Mouse (Mus musculus) embryonic facial prominence, embryonic 11.5 days (tissue): Measurements from ENCODE around the gene Lix1l. TPM values are rescaled to one million over a fixed set of nuclear protein-coding genes. Genes with fewer than 3 reads are reported as not detected.

Experiments
- ATAC-seq: fragments of 200-750 bp; cut with Nextera tagmentation; replicated peaks from 2 replicates; pipeline ENCODE4 v1.8.0; 2017; ENCODE audit warnings: low read depth; ENCODE audit not compliant: insufficient number of reproducible peaks, low FRiP score, low TSS enrichment
- DNase-seq: peaks from one replicate; pipeline ENCODE4 v3.0.0-alpha.2; 2015; ENCODE audit warnings: low spot score
- H3K27ac ChIP-seq: fragments of 300-500 bp; sonication (generic); replicated peaks from 2 replicates; pipeline ENCODE4 v1.5.1; 2014; ENCODE audit warnings: mild to moderate bottlenecking, low read depth, low read length, control low read depth
- H3K27me3 ChIP-seq: fragments of 300-500 bp; sonication (generic); 2 replicates; pipeline ENCODE4 v1.6.1; 2014; ENCODE audit warnings: mild to moderate bottlenecking, low read length, moderate library complexity, mixed read lengths; ENCODE audit not compliant: control insufficient read depth, insufficient read depth
- H3K36me3 ChIP-seq: fragments of 300-500 bp; sonication (generic); replicated peaks from 2 replicates; pipeline ENCODE4 v1.6.1; 2014; ENCODE audit warnings: low read depth, mild to moderate bottlenecking, low read length, moderate library complexity, mixed read lengths; ENCODE audit not compliant: control insufficient read depth, insufficient read depth
- H3K4me1 ChIP-seq: fragments of 300-500 bp; sonication (generic); 2 replicates; pipeline ENCODE4 v1.6.1; 2014; ENCODE audit warnings: low read length, mixed read lengths; ENCODE audit not compliant: control insufficient read depth, insufficient read depth
- H3K4me2 ChIP-seq: fragments of 300-500 bp; sonication (generic); 2 replicates; pipeline ENCODE4 v1.6.1; 2014; ENCODE audit warnings: low read depth, mild to moderate bottlenecking, control low read depth, low read length, moderate library complexity
- H3K4me3 ChIP-seq: fragments of 300-500 bp; sonication (generic); 2 replicates; pipeline ENCODE4 v1.5.1; 2014; ENCODE audit warnings: low read depth, low read length, control low read depth
- H3K9ac ChIP-seq: fragments of 300-500 bp; sonication (generic); replicated peaks from 2 replicates; pipeline ENCODE4 v1.6.1; 2014; ENCODE audit warnings: mild to moderate bottlenecking, control low read depth, low read length
- H3K9me3 ChIP-seq: fragments of 300-500 bp; sonication (generic); replicated peaks from 2 replicates; pipeline ENCODE4 v1.6.1; 2016; ENCODE audit warnings: mild to moderate bottlenecking, low read length, inconsistent platforms, mixed read lengths; ENCODE audit not compliant: control insufficient read depth
- WGBS: fragments of 180-500 bp; shearing (Covaris S2); extraction: QIAGEN DNeasy Blood & Tissue Kit; methylation state at CpG from one replicate; pipeline ENCODE4 v1.1.7; 2014; 5-methylcytosine and 5-hydroxymethylcytosine counted together
- polyA plus RNA-seq: library from polyadenylated mRNA; unstranded; fragments of >200 nt; fragmentation: Nextera tagmentation; extraction: Ambion mirVana; gene quantifications from 2 replicates; pipeline ENCODE4 v1.2.1, GENCODE M21; 2014

Lix1l gene
- polyA plus RNA-seq, 1 experiment from 2014 or later = 7.0 TPM

DNA sequence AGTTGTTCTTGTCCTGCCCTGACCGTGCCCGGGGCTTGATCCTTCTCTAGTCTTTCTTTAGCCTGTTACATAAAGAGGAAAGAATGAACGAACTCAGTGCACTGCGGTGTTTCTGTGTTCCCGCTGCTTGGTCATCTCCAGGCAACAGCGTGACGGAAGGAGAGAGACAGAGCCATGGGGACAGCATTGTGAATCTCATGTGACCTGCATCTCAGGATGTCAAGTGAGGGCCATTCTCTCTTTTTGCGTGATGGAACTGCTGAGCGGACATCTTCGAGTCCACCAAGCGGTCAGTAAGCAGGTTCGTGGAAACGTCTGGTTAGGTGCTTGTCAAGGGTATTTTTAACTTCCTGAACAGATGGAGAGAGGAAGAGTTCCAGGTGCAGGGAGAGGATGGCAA, 31.4 kb upstream of the Lix1l start:
- Histone ChIP-seq H3K4me2 (no peak overlapping the region), H3K27ac (no peak overlapping the region), H3K9me3 (no peaks in the 10 kb centered on the region), H3K4me3 (no peak overlapping the region), H3K9ac (no peak overlapping the region), H3K4me1 (no peaks in the 10 kb centered on the region), H3K27me3 (no peaks in the 10 kb centered on the region), H3K36me3 (no peaks in the 10 kb centered on the region)
- ATAC-seq (no peak), DNase-seq (no peak)
- 88% methylated on average over 13 of the region's 13 CpGs for WGBS

DNA sequence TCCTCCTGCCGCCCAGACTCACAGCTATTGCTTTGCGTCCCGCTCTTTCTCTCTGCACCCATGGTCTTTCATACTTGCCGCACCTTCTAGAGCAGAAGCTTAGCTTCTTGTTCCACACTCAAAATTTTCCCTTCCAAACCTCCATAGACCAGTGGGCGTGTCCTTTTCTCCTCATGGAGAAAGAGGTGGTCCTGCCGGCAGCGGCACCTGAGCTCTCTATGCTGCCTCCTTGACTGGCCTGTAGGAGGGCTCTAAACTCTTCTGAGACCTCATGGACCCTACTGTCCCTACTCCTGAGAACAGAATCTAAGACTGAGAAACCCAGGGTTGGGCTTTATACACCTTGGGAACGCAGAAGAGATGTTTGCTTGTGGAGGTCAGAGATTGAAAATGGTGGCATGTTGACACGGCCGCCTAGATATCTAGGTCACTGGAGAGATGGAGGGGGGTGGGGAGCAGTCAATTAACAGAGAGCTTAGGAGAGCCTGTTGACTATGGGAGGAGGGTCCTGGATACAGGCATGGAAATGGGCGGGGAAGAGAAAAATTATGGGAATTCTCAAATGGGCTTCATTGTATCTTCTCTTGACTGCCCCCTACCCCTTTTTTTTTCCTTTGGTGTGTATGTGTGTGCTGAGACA, 30.9 kb upstream of the Lix1l start:
- Histone ChIP-seq H3K9me3 (no peaks in the 10 kb centered on the region), H3K4me1 (no peaks in the 10 kb centered on the region), H3K36me3 (no peaks in the 10 kb centered on the region), H3K9ac (no peak overlapping the region), H3K4me2 (no peak overlapping the region), H3K27ac (no peak overlapping the region), H3K27me3 (no peaks in the 10 kb centered on the region), H3K4me3 (no peak overlapping the region)
- 86% methylated on average over 11 of the region's 11 CpGs for WGBS
- DNase-seq = no peak
- ATAC-seq = no peak

DNA sequence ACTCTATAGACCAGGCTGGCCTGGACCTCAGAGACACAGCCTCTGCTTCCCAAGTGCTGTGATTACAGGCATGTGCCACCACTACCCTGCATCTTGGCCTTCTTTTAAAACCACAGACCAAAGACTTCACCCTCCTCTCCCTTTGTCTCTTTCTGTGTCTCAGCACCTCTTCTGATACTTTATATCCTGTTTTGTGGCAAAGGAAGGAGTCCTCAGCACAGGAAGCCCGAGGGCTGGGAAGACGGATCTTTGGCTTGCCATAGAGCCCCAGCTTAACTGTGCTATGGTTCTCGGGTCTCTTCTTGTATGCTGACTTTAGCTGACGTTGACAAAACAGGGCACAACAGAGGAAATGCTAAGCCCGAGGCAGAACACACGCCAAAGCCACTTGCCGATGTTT, 30.3 kb upstream of the Lix1l start:
- no peak overlapping the region for H3K27ac ChIP-seq

DNA sequence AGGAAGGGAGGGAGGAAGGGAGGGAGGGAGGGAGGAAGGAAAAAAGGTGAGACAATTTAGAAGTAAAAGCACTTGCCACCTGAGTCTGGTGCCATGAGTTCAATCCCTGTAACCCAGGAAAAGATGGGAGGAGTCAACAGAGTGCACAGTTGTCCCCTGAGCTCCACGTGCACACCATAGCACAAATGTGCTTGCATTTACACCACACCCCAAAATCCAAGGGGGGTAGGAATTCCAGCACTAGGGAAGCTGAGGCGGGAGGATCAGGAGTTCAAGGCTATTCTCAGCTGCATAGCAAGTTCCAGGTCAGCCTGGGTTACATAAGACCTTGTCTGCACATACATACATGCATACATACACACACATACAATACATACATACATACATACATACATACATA, 29.6 kb upstream of the Lix1l start:
- Histone ChIP-seq H3K9ac (no peak overlapping the region), H3K36me3 (no peaks in the 10 kb centered on the region), H3K27me3 (no peaks in the 10 kb centered on the region), H3K4me1 (no peaks in the 10 kb centered on the region), H3K9me3 (no peaks in the 10 kb centered on the region), H3K27ac (no peak overlapping the region), H3K4me2 (no peak overlapping the region), H3K4me3 (no peak overlapping the region)
- DNase-seq = no peak
- 78% methylated on average over 2 of the region's 2 CpGs for WGBS
- no peak for ATAC-seq

More for the DNA sequence above, 30.3 kb upstream of the Lix1l start:
- no peak overlapping the region for H3K9ac ChIP-seq
- H3K9me3 ChIP-seq = no peaks in the 10 kb centered on the region
- H3K36me3 ChIP-seq = no peaks in the 10 kb centered on the region
- no peak overlapping the region for H3K4me3 ChIP-seq
- no peaks in the 10 kb centered on the region for H3K27me3 ChIP-seq
- H3K4me1 ChIP-seq = no peaks in the 10 kb centered on the region
- 68% methylated on average over 7 of the region's 7 CpGs for WGBS
- DNase-seq = no peak
- H3K4me2 ChIP-seq = no peak overlapping the region
- no peak for ATAC-seq

DNA sequence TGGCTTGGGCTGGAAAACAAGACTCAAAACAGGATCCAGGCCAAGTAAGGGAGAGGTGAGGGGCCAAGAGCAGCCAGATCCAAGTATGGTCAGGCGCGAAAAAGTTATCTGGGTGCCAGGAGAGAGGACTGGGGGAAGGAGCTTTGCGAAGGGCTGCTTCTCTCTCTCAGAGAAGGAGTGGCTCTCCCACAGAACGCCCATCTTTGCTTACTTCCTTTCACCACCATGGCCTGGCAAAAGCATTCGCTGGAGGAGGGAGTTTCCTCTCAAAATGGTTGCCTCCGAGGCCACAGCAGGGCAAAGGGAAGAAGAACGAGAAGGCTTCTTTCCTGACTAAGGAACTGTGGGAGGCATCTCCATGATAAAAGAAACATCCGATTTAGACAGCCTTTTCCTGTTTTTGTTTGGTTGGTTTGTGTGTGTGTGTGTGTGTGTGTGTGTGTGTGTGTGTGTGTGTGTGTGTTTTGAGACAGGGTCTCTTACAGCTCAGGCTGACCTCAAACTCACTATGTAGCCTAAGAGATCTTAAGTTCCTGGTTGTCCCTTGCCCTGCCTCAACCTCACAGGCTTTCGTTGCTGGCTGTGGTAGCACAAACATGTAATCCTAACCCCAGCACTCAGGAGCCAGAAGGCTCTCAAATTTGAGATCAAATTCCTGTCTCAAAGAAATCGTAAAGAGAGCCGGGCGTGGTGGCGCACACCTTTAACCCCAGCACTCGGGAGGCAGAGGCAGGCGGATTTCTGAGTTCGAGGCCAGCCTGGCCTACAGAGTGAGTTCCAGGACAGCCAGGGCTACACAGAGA, 28.9 kb upstream of the Lix1l start:
- no peaks in the 10 kb centered on the region for H3K36me3 ChIP-seq
- no peak overlapping the region for H3K9ac ChIP-seq
- no peak overlapping the region for H3K4me3 ChIP-seq
- no peaks in the 10 kb centered on the region for H3K9me3 ChIP-seq
- H3K27me3 ChIP-seq = no peaks in the 10 kb centered on the region
- no peak overlapping the region for H3K27ac ChIP-seq
- no peak overlapping the region for H3K4me2 ChIP-seq
- DNase-seq (no peak), ATAC-seq (no peak)
- 75% methylated on average over 16 of the region's 16 CpGs for WGBS
- H3K4me1 ChIP-seq = no peaks in the 10 kb centered on the region

DNA sequence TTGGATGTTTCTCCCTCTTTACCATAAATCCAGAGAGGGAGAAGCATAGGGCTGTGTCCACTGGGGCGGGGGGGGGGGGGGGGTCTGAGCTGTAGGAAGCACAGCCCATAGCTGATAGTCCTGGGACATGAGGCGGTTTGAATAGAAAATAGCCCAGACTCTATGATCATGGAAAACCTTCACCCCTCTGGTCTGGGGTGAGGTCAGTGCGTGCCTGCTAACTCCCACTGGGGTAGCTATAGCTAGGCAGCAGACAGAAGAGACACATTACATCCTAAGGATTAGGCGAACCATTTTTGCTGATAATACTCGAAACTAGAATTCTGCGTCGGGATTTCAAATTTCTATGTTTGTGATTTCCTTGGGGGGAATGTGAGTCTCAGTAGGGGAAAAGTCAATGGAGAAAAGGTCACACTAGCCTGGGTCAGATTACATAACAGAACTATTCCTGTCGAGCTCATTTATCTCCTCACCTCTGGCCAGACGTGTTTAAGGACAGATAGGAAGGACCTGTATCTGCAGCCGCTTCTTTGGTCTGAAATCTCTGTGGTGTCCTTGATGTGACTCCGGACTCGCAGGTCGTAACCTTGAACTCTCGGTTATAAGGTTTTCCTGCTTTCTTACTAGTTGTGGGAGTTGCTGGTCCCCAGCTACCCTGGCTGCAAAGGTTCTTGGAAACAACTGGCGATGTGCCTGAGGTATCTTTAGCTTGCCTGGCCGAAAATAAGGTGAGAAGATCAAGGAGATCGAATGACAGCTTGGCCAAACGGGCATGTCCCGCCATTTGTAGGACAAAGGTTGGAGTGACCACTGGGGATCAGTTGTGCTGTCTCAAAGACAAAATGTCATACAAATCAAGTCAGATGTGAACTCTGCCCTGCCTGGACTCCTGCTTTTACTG, 27.1 kb upstream of the Lix1l start:
- Histone ChIP-seq H3K9ac (no peak overlapping the region), H3K36me3 (no peaks in the 10 kb centered on the region), H3K27me3 (no peaks in the 10 kb centered on the region), H3K9me3 (no peaks in the 10 kb centered on the region), H3K4me1 (no peaks in the 10 kb centered on the region), H3K27ac (no peak overlapping the region), H3K4me2 (no peak overlapping the region), H3K4me3 (no peak overlapping the region)
- 66% methylated on average over 18 of the region's 19 CpGs for WGBS
- ATAC-seq = no peak
- no peak for DNase-seq

DNA sequence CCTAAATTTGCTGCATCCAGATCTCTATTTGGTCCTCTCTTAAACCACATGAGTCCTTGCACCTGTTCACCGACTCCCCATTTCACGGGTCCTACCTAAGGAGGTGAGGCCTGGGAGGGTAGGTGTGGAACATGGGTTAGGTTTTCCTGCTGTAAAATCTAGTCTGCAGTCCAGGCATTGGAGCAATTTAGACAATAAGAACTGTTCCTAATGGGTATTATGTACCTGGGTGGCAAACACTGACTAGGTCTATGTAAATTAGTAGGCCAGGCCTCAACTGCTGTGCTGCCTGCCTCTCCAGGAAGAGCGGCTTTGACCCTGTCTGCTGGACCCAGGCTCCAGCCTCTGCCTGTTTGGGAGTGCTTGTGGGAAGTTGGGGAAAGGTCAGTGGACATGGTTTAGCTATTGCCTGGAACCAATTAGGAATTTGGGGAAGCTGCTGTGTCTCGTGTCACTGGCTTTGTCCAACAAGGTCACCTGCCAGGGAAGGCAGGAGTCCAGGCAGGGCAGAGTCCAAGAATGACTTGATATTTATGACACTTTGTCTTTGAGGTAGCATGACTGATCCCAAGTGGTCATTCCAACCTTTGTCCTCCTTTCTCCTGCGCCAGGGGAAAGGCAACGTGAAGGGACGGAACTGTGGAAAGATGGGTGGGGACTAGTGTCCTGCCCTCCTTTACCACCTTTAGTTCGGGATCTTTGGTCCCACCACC, 25.5 kb upstream of the Lix1l start:
- ATAC-seq (no peak), DNase-seq (no peak)
- no peak overlapping the region for H3K4me2 ChIP-seq
- no peak overlapping the region for H3K9ac ChIP-seq
- H3K27me3 ChIP-seq = no peaks in the 10 kb centered on the region
- H3K9me3 ChIP-seq = no peaks in the 10 kb centered on the region
- 84% methylated on average over 8 of the region's 8 CpGs for WGBS
- no peaks in the 10 kb centered on the region; the same call in 1 of the 2 replicates for H3K4me1 ChIP-seq
- H3K27ac ChIP-seq = no peak overlapping the region
- H3K4me3 ChIP-seq = no peak overlapping the region
- no peaks in the 10 kb centered on the region for H3K36me3 ChIP-seq
